Mouse (Mus musculus) stomach, postnatal 0 days (tissue): ENCODE results near the gene Cers4. TPM values are rescaled to one million over a fixed set of nuclear protein-coding genes. Genes with fewer than 3 reads are reported as not detected.

Experiments used
- ATAC-seq: fragments of 200-750 bp; cut with Nextera tagmentation; 2 replicates; pipeline ENCODE4 v1.8.0; 2017; ENCODE audit not compliant: low FRiP score, low TSS enrichment
- DNase-seq: peaks from one replicate; pipeline ENCODE4 v3.0.0-alpha.2; 2016; ENCODE audit warnings: low spot score
- H3K27ac ChIP-seq: fragments of 300-500 bp; sonication (generic); replicated peaks from 2 replicates; pipeline ENCODE4 v1.5.1; 2014; ENCODE audit warnings: mild to moderate bottlenecking, control low read depth
- H3K27me3 ChIP-seq: fragments of 300-500 bp; sonication (generic); 2 replicates; pipeline ENCODE4 v1.6.1; 2014; ENCODE audit warnings: low read length; ENCODE audit not compliant: control insufficient read depth, insufficient read depth
- H3K36me3 ChIP-seq: fragments of 300-500 bp; sonication (generic); 2 replicates; pipeline ENCODE4 v1.6.1; 2014; ENCODE audit warnings: low read length, mixed read lengths; ENCODE audit not compliant: control insufficient read depth, insufficient read depth
- H3K4me1 ChIP-seq: fragments of 300-500 bp; sonication (generic); replicated peaks from 2 replicates; pipeline ENCODE4 v1.6.1; 2014; ENCODE audit warnings: antibody characterized with exemption; ENCODE audit not compliant: control insufficient read depth, insufficient read depth
- H3K4me2 ChIP-seq: fragments of 300-500 bp; sonication (generic); replicated peaks from 2 replicates; pipeline ENCODE4 v1.6.1; 2014; ENCODE audit warnings: low read depth, mild to moderate bottlenecking, control low read depth, moderate library complexity
- H3K4me3 ChIP-seq: fragments of 300-500 bp; sonication (generic); 2 replicates; pipeline ENCODE4 v1.5.1; 2014; ENCODE audit warnings: low read depth, low read length, control low read depth
- H3K9ac ChIP-seq: fragments of 300-500 bp; sonication (generic); 2 replicates; pipeline ENCODE4 v1.6.1; 2014; ENCODE audit warnings: mild to moderate bottlenecking, low read length, control low read depth, mixed read lengths
- H3K9me3 ChIP-seq: fragments of 300-500 bp; sonication (generic); 2 replicates; pipeline ENCODE4 v1.6.1; 2016; ENCODE audit warnings: low read length; ENCODE audit not compliant: control insufficient read depth
- CTCF ChIP-seq: IDR thresholded peaks from 2 replicates; pipeline ENCODE4 v1.5.1; 2016; ENCODE audit warnings: antibody characterized with exemption, low read depth, mild to moderate bottlenecking, moderate library complexity
- EP300 ChIP-seq: optimal IDR thresholded peaks from 2 replicates; pipeline ENCODE3; 2016; ENCODE audit warnings: antibody characterized with exemption
- WGBS: fragments of 180-500 bp; shearing (Covaris S2); extraction: QIAGEN DNeasy Blood & Tissue Kit; methylation state at CpG from one replicate; pipeline ENCODE4 v1.1.7; 2014; 5-methylcytosine and 5-hydroxymethylcytosine counted together
- polyA plus RNA-seq: library from polyadenylated mRNA; unstranded; fragments of >200 nt; fragmentation: Nextera tagmentation; extraction: Ambion mirVana; gene quantifications from 2 replicates; pipeline ENCODE4 v1.2.1, GENCODE M21; 2015

The Cers4 gene
- polyA plus RNA-seq, result 22.6 and 25.9 TPM in 2 replicates

- no peaks in the 10 kb centered on the region for H3K9me3 ChIP-seq
- peaks cover 2% of the 10 kb centered on the region for H3K4me1 ChIP-seq
- no peak for TF ChIP-seq EP300
- TF ChIP-seq CTCF, result no peak
- WGBS, result 1% methylated on average over 38 of the region's 39 CpGs
- ATAC-seq (peak; percentile 93), DNase-seq (peak; percentile 82)
- H3K27me3 ChIP-seq, result no peaks in the 10 kb centered on the region
- H3K4me3 ChIP-seq, result peak within 1 kb of the TSS; percentile 64
- no peaks in the 10 kb centered on the region for H3K36me3 ChIP-seq
- H3K27ac ChIP-seq, result peak within 1 kb of the TSS; percentile 87
- peak within 1 kb of the TSS; percentile 76 for H3K4me2 ChIP-seq
- H3K9ac ChIP-seq, result peak within 1 kb of the TSS; percentile 68
Observed at GRCm38 (mm10) chr8:4492851-4493685, at the start of gene Cers4. Gene Cers4, plus strand, starts transcription at chr8:4493026.

DNA sequence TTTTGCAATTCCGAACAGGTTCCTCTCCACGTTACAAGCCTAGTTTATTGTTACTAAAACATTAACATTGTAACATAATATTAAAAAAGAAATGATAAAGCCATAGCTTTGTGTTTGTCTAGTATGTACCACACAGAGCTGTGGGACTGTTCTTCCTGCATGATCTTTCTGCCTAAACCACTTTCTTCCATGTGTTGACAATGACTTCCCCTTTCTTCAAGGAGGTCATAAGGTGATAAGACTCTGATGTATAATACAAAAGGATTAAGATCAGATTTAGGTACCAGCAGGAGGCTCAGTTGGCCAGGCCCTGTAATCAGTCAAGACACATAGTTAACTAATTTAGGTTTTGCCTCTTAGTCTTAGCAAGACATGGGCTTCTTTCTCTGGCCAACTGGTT, 34.7 kb upstream of the Cers4 start:
- ATAC-seq, result no peak
- Histone ChIP-seq H3K36me3 (no peaks in the 10 kb centered on the region), H3K27me3 (no peaks in the 10 kb centered on the region), H3K9ac (no peak overlapping the region), H3K27ac (no peak overlapping the region), H3K4me1 (no peaks in the 10 kb centered on the region), H3K4me3 (no peak overlapping the region), H3K4me2 (no peak overlapping the region), H3K9me3 (no peaks in the 10 kb centered on the region)
- no peak for DNase-seq
- no peak for TF ChIP-seq CTCF
- no peak for TF ChIP-seq EP300
- WGBS, result 76% methylated on average over 2 of the region's 2 CpGs

GRCm38 (mm10) chr8:4463061-4463460, 29.8 kb upstream of the Cers4 start:
- TF ChIP-seq EP300, result no peak
- TF ChIP-seq CTCF, result no peak
- ATAC-seq, result no peak
- Histone ChIP-seq H3K9ac (no peak overlapping the region), H3K27me3 (no peaks in the 10 kb centered on the region), H3K27ac (no peak overlapping the region), H3K9me3 (no peaks in the 10 kb centered on the region), H3K4me2 (no peak overlapping the region), H3K4me1 (no peaks in the 10 kb centered on the region), H3K36me3 (no peaks in the 10 kb centered on the region), H3K4me3 (no peak overlapping the region)
- no peak for DNase-seq
- WGBS, result 80% methylated on average over 2 of the region's 2 CpGs

DNA sequence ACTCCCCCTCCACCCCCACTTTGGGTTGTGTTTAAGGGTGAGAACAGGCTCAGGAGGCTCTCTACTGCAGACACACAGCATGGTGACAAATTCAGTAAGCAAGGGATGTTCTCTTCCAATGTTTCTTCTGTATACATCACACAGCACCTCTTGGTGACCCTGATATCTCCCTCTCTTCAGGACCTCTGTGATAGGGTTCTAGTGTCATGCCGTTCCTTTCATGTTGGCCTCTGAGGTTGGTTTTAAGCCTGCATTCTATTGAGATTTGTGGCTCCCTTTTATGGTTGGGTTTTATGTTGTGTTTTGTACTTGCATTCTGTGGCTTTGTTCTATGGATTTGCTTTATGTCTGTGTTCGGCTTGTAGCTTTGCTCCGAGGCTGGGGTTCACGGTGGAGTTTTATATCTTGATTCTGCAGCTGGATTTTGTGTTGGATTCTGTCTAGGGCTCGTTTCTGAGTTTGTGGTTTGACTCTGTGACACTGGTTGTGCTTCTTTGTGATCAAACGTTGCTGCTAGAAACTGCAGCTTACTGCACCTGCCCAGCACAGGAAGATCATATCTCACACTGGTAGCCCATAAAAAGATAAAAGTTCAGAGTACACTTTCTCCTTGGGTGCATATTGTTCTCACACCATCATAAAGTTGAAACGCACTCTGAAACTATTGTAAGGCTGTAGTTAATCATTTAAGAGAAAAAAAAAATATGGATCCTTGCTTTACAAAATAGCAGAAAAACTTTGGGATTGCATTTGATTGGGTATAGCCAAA, 18.2 kb upstream of the Cers4 start:
- Histone ChIP-seq H3K9ac (no peak overlapping the region), H3K4me1 (no peaks in the 10 kb centered on the region), H3K4me2 (no peak overlapping the region), H3K36me3 (no peaks in the 10 kb centered on the region), H3K27ac (no peak overlapping the region), H3K9me3 (no peaks in the 10 kb centered on the region), H3K4me3 (no peak overlapping the region), H3K27me3 (no peaks in the 10 kb centered on the region)
- ATAC-seq, result no peak
- no peak for TF ChIP-seq CTCF
- TF ChIP-seq EP300, result no peak
- DNase-seq, result no peak
- 54% methylated on average over 7 of the region's 7 CpGs for WGBS

- H3K36me3 ChIP-seq, result no peaks in the 10 kb centered on the region
- H3K27ac ChIP-seq, result no peak overlapping the region
- DNase-seq, result no peak
- H3K4me1 ChIP-seq, result no peaks in the 10 kb centered on the region
- H3K9me3 ChIP-seq, result no peaks in the 10 kb centered on the region
- H3K4me2 ChIP-seq, result no peak overlapping the region
- TF ChIP-seq CTCF (no peak), EP300 (no peak)
- H3K27me3 ChIP-seq, result no peaks in the 10 kb centered on the region
- no peak overlapping the region for H3K9ac ChIP-seq
- no peak for ATAC-seq
- no peak overlapping the region for H3K4me3 ChIP-seq
- WGBS, result 65% methylated on average over 4 of the region's 4 CpGs
Observed at GRCm38 (mm10) chr8:4481154-4481553, 11.7 kb upstream of the Cers4 start.

GRCm38 (mm10) chr8:4481586-4481985, 11.2 kb upstream of the Cers4 start:
- Histone ChIP-seq H3K36me3 (no peaks in the 10 kb centered on the region), H3K4me1 (no peaks in the 10 kb centered on the region), H3K27ac (no peak overlapping the region), H3K9ac (no peak overlapping the region), H3K4me2 (no peak overlapping the region), H3K9me3 (no peaks in the 10 kb centered on the region), H3K4me3 (no peak overlapping the region), H3K27me3 (no peaks in the 10 kb centered on the region)
- 48% methylated on average over 4 of the region's 4 CpGs for WGBS
- DNase-seq (no peak), ATAC-seq (peak; percentile 70)
- TF ChIP-seq CTCF (no peak), EP300 (no peak)
